Mouse (Mus musculus) bone marrow macrophage, adult 2 months (primary cell): ENCODE results near the gene Ptch1.

Source experiments
- CTCF ChIP-seq: IDR thresholded peaks from 2 replicates; pipeline ENCODE4 v1.5.1; 2012; ENCODE audit warnings: low read depth, mild to moderate bottlenecking, low read length, moderate library complexity
- POLR2A ChIP-seq: IDR thresholded peaks from 2 replicates; pipeline ENCODE4 v1.6.1; 2012; ENCODE audit warnings: mild to moderate bottlenecking, low read depth, low read length, borderline replicate concordance

DNA sequence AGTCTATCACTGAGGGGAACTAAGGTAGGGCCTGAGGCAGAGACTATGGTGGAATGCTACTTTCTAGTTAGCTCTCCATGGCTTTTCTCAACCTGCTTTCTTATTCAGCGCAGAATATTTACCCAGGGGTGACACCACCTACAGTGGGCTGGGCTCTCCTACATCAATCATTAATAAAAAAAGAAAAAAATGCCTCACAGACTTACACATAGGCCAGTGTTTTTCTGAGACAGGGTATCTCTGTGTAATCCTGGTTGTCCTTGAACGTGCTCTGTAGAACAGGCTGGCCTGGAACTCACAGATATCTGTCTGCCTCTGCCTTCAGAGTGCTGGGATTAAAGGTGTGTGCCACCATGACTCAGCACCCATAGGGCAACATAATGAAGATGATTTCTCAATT lies 73.9 kb downstream of the Ptch1 start:
- TF ChIP-seq CTCF (no peak), POLR2A (no peak)
